In genomic region chr7:16810399-16810919, GRCm38 (mm10) we compare ENCODE assay signal across 8 mouse cellular contexts. TPM values are rescaled to one million over a fixed set of nuclear protein-coding genes. Genes with fewer than 3 reads are reported as not detected.
DNase-seq lines count a peak whose midpoint lies in the region; ATAC-seq and TF ChIP-seq lines count a peak whose summit lies in the region.

No protein-coding gene starts in this region.

- intact Hi-C loops in left cerebral cortex, postnatal 14 days (cut with DNase I) = loop anchor here (5.0 kb wide), 3 partner anchors 37 to 183 kb away; no protein-coding TSS in a partner anchor

- H3K4me1 ChIP-seq in kidney, embryonic 14.5 days (ENCODE audit: control insufficient read depth, insufficient read depth, low read length) = peaks cover 16% of the 10 kb centered on the region
- H3K4me1 ChIP-seq in embryonic facial prominence, embryonic 13.5 days = peaks cover 28% of the 10 kb centered on the region
- no peaks in the 10 kb centered on the region for H3K4me1 ChIP-seq in hindbrain, postnatal 0 days (ENCODE audit: insufficient read depth, low read length)
- H3K4me1 ChIP-seq in neural tube, embryonic 11.5 days (ENCODE audit: control insufficient read depth, insufficient read depth, low read length) = peaks cover 13% of the 10 kb centered on the region

- peaks cover 14% of the 10 kb centered on the region for H3K36me3 ChIP-seq in kidney, embryonic 14.5 days (ENCODE audit: control insufficient read depth, insufficient read depth, low read length)
- H3K36me3 ChIP-seq in embryonic facial prominence, embryonic 13.5 days = peaks cover 45% of the 10 kb centered on the region
- 0 out of 2 replicates have a peak, but pooled peaks cover 2% of the 10 kb centered on the region for H3K36me3 ChIP-seq in hindbrain, postnatal 0 days (ENCODE audit: insufficient read depth, low read length)
- no peaks in the 10 kb centered on the region for H3K36me3 ChIP-seq in neural tube, embryonic 11.5 days (ENCODE audit: control insufficient read depth, insufficient read depth, low read length)

- 38% methylated on average over 28 of the region's 28 CpGs for WGBS in kidney, embryonic 14.5 days
- WGBS in embryonic facial prominence, embryonic 13.5 days = 44% methylated on average over 28 of the region's 28 CpGs
- 55% methylated on average over 26 of the region's 28 CpGs for WGBS in hindbrain, postnatal 0 days
- WGBS in neural tube, embryonic 11.5 days = 47% methylated on average over 28 of the region's 28 CpGs

- no peak for DNase-seq in kidney, postnatal 4 days
- no peak for DNase-seq in hindbrain, postnatal 0 days (ENCODE audit: low spot score)
- DNase-seq in neural tube, embryonic 11.5 days (ENCODE audit: low spot score) = no peak
- DNase-seq in ovary, postnatal 14 days (ENCODE audit: low spot score) = no peak
- no peak for DNase-seq in left cerebral cortex, postnatal 14 days (ENCODE audit: low spot score in 2 of 2)
- no peak for DNase-seq in layer of hippocampus, adult 11-12 months (ENCODE audit: low spot score)

- no peak overlapping the region for H3K9ac ChIP-seq in kidney, embryonic 14.5 days (ENCODE audit: low read depth, low read length)
- H3K9ac ChIP-seq in embryonic facial prominence, embryonic 13.5 days = peak overlapping the region; percentile 73; the same call in 1 of the 2 replicates
- H3K9ac ChIP-seq in hindbrain, postnatal 0 days (replicated peaks; ENCODE audit: low read length) = peak overlapping the region; percentile 58
- H3K9ac ChIP-seq in neural tube, embryonic 11.5 days (ENCODE audit: low read length) = peak overlapping the region; percentile 44; the same call in 1 of the 2 replicates

- peak overlapping the region; percentile 40 for H3K4me3 ChIP-seq in kidney, embryonic 14.5 days (ENCODE audit: low read length)
- H3K4me3 ChIP-seq in embryonic facial prominence, embryonic 13.5 days = peak overlapping the region; percentile 55
- H3K4me3 ChIP-seq in hindbrain, postnatal 0 days (ENCODE audit: low read length) = peak overlapping the region; percentile 42
- peak overlapping the region; percentile 38 for H3K4me3 ChIP-seq in neural tube, embryonic 11.5 days (ENCODE audit: low read depth, low read length)

- no peak overlapping the region for H3K27ac ChIP-seq in kidney, embryonic 14.5 days (ENCODE audit: low read depth, low read length)
- no peak overlapping the region for H3K27ac ChIP-seq in embryonic facial prominence, embryonic 13.5 days
- H3K27ac ChIP-seq in hindbrain, postnatal 0 days = peak overlapping the region; percentile 85
- H3K27ac ChIP-seq in neural tube, embryonic 11.5 days (ENCODE audit: low read depth, low read length) = no peak overlapping the region

- no peak for TF ChIP-seq CTCF in hindbrain, postnatal 0 days (IDR thresholded peaks at IDR 0.05; ENCODE audit: low read depth)

- H3K27me3 ChIP-seq in kidney, embryonic 14.5 days (ENCODE audit: control insufficient read depth, insufficient read depth, low read length) = peaks cover 17% of the 10 kb centered on the region
- H3K27me3 ChIP-seq in embryonic facial prominence, embryonic 13.5 days = peaks cover 29% of the 10 kb centered on the region
- H3K27me3 ChIP-seq in hindbrain, postnatal 0 days (ENCODE audit: insufficient read depth, low read length) = no peaks in the 10 kb centered on the region
- peaks cover 21% of the 10 kb centered on the region for H3K27me3 ChIP-seq in neural tube, embryonic 11.5 days (ENCODE audit: control insufficient read depth, insufficient read depth, low read length)

- peak overlapping the region; percentile 87 for H3K4me2 ChIP-seq in kidney, embryonic 14.5 days (replicated peaks; ENCODE audit: low read depth, low read length)
- H3K4me2 ChIP-seq in embryonic facial prominence, embryonic 13.5 days = peak overlapping the region; percentile 99
- H3K4me2 ChIP-seq in hindbrain, postnatal 0 days (ENCODE audit: low read depth, low read length) = peak overlapping the region; percentile 64
- H3K4me2 ChIP-seq in neural tube, embryonic 11.5 days (ENCODE audit: low read depth) = peak overlapping the region; percentile 68

- ATAC-seq in kidney, embryonic 14.5 days (ENCODE audit: low FRiP score, low TSS enrichment) = no peak
- no peak for ATAC-seq in embryonic facial prominence, embryonic 13.5 days (ENCODE audit: insufficient number of reproducible peaks, insufficient read depth, low FRiP score, low TSS enrichment, low read depth)
- ATAC-seq in hindbrain, postnatal 0 days = no peak; the same call in 1 of the 2 replicates
- ATAC-seq in neural tube, embryonic 11.5 days (ENCODE audit: insufficient read depth, low FRiP score, low TSS enrichment) = no peak

- H3K9me3 ChIP-seq in kidney, embryonic 14.5 days (ENCODE audit: control insufficient read depth, low read length) = no peaks in the 10 kb centered on the region
- H3K9me3 ChIP-seq in embryonic facial prominence, embryonic 13.5 days = 0 out of 2 replicates have a peak, but pooled peaks cover 3% of the 10 kb centered on the region
- no peaks in the 10 kb centered on the region for H3K9me3 ChIP-seq in hindbrain, postnatal 0 days (ENCODE audit: low read length)
- no peaks in the 10 kb centered on the region for H3K9me3 ChIP-seq in neural tube, embryonic 11.5 days (ENCODE audit: control insufficient read depth, low read length)

RNA-seq across cellular contexts. Expression of gene Strn4, which starts 5.2 kb away (rescaled TPM):
- 75.5 and 111 TPM in 2 replicates for polyA plus RNA-seq in kidney, embryonic 14.5 days (2014; fragmentation: Nextera tagmentation; extraction: Ambion mirVana)
- polyA plus RNA-seq in embryonic facial prominence, embryonic 13.5 days (2015; fragmentation: Nextera tagmentation; extraction: Ambion mirVana) = 122 and 124 TPM in 2 replicates
- total RNA-seq in hindbrain, postnatal 0 days (2014; rRNA removed) = 234 and 248 TPM in 2 replicates
- polyA plus RNA-seq in hindbrain, postnatal 0 days (2015; fragmentation: Nextera tagmentation; extraction: Ambion mirVana) = 128 and 141 TPM in 2 replicates
- polyA plus RNA-seq in neural tube, embryonic 11.5 days (2014; fragmentation: Nextera tagmentation; extraction: Ambion mirVana) = 140 and 143 TPM in 2 replicates
- 100 to 1,000 TPM; 333 to 347 TPM for total RNA-seq in left cerebral cortex, postnatal 14 days (2021)

RNA-seq across cellular contexts. Expression of gene Fkrp, which starts 6.1 kb away (rescaled TPM):
- 23.6 and 31.1 TPM in 2 replicates for polyA plus RNA-seq in kidney, embryonic 14.5 days (2014; fragmentation: Nextera tagmentation; extraction: Ambion mirVana)
- polyA plus RNA-seq in embryonic facial prominence, embryonic 13.5 days (2015; fragmentation: Nextera tagmentation; extraction: Ambion mirVana) = 26.8 and 30.5 TPM in 2 replicates
- total RNA-seq in hindbrain, postnatal 0 days (2014; rRNA removed) = 63.1 and 73.8 TPM in 2 replicates
- polyA plus RNA-seq in hindbrain, postnatal 0 days (2015; fragmentation: Nextera tagmentation; extraction: Ambion mirVana) = 45.2 and 45.4 TPM in 2 replicates
- polyA plus RNA-seq in neural tube, embryonic 11.5 days (2014; fragmentation: Nextera tagmentation; extraction: Ambion mirVana) = 24.3 and 24.4 TPM in 2 replicates
- 10 to 100 TPM; 50.3 to 57.2 TPM for total RNA-seq in left cerebral cortex, postnatal 14 days (2021)

RNA-seq across cellular contexts. Expression of gene Slc1a5, which starts 29.3 kb away (rescaled TPM):
- 30.2 and 36.1 TPM in 2 replicates for polyA plus RNA-seq in kidney, embryonic 14.5 days (2014; fragmentation: Nextera tagmentation; extraction: Ambion mirVana)
- 28.2 and 29.1 TPM in 2 replicates for polyA plus RNA-seq in embryonic facial prominence, embryonic 13.5 days (2015; fragmentation: Nextera tagmentation; extraction: Ambion mirVana)
- total RNA-seq in hindbrain, postnatal 0 days (2014; rRNA removed) = 18.1 and 19.2 TPM in 2 replicates
- polyA plus RNA-seq in hindbrain, postnatal 0 days (2015; fragmentation: Nextera tagmentation; extraction: Ambion mirVana) = 9.5 and 9.7 TPM in 2 replicates
- 17.2 and 17.3 TPM in 2 replicates for polyA plus RNA-seq in neural tube, embryonic 11.5 days (2014; fragmentation: Nextera tagmentation; extraction: Ambion mirVana)
- total RNA-seq in left cerebral cortex, postnatal 14 days (2021) = 1 to 10 TPM; 3.8 to 5.7 TPM

RNA-seq across cellular contexts. Expression of gene Prkd2, which starts 32.2 kb away (rescaled TPM):
- 10.9 and 15.7 TPM in 2 replicates for polyA plus RNA-seq in kidney, embryonic 14.5 days (2014; fragmentation: Nextera tagmentation; extraction: Ambion mirVana)
- polyA plus RNA-seq in embryonic facial prominence, embryonic 13.5 days (2015; fragmentation: Nextera tagmentation; extraction: Ambion mirVana) = 20.5 and 20.8 TPM in 2 replicates
- 4.3 and 5.4 TPM in 2 replicates for total RNA-seq in hindbrain, postnatal 0 days (2014; rRNA removed)
- 4.3 and 4.8 TPM in 2 replicates for polyA plus RNA-seq in hindbrain, postnatal 0 days (2015; fragmentation: Nextera tagmentation; extraction: Ambion mirVana)
- polyA plus RNA-seq in neural tube, embryonic 11.5 days (2014; fragmentation: Nextera tagmentation; extraction: Ambion mirVana) = 10.9 and 11.2 TPM in 2 replicates
- 1 to 10 TPM; 9.0 to 9.3 TPM for total RNA-seq in left cerebral cortex, postnatal 14 days (2021)
